Mouse (Mus musculus): ENCODE data around the gene Cipc. TPM values are rescaled to one million over a fixed set of nuclear protein-coding genes. Genes with fewer than 3 reads are reported as not detected.

The Cipc gene
- polyA plus RNA-seq, 1 experiment from 2014 or later = 30.8 TPM

DNA sequence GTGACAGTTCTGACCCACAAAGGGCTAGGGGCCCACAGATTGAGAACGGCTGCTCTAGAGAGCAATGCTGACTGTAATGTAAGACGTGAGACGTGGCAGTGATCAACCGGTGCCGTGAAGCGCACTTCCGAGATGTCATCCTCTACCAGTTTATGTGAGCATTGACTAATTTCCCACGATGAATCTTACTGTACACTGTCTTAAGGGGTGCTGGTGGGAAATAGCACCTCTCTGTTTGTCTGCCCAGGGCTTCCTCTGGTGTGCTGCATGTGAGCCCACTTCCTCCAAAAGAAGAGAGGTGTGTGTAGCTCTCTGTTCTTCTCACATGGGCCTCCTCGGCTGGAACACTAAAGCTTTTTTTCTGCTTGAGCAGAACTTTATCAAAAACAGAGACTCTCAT lies 2.7 kb downstream of the Cipc start:
- H3K9me3 ChIP-seq = no peaks in the 10 kb centered on the region
- no peak overlapping the region for H3K4me3 ChIP-seq (replicated peaks)
- no peak for ATAC-seq (ENCODE audit: insufficient number of reproducible peaks, insufficient read depth, low FRiP score, low TSS enrichment, low read depth)
- WGBS = 85% methylated on average over 9 of the region's 9 CpGs
- H3K9ac ChIP-seq (replicated peaks) = no peak overlapping the region
- H3K27ac ChIP-seq = no peak overlapping the region
- H3K4me1 ChIP-seq (replicated peaks) = peaks cover 26% of the 10 kb centered on the region
- H3K4me2 ChIP-seq = no peak overlapping the region
- no peaks in the 10 kb centered on the region for H3K27me3 ChIP-seq
- peaks cover 20% of the 10 kb centered on the region for H3K36me3 ChIP-seq

DNA sequence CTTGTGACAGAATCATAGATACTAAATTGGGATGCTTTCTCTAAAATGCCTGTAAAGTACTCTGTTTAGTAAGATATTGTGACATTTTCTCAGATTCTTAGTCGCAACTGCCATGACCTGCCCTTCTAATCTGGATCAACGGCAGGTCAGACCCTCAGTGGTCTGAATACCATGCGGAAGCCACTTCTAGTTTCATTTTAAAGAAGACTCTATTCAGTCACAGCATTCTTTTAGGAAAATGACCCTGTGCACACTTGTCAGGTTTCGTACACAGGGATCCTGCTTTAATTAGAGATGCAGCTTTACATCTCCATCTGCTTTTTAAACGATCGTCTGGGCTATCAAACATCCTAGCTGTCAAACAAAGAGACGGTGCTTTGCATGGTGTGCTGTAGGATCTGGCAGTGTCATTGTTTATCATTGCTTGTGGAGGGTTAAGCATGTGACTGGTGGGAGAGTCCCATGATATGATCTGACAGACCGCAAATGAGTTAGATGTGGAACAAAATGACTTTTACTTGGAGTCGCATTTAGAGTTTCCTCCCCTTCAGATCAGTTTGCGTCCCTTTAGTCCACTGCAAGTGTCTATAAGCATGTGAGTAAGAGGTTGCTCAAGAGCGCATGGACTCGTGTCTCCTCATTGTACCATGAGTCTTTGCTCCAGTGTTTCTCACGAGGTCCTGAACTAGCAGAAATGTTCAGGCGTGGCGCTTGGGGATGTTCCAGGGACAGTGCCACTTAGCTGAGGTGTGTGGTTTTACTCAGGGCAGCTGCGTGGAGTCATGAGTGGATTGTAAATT lies 3.5 kb downstream of the Cipc start:
- H3K4me2 ChIP-seq = no peak overlapping the region
- H3K36me3 ChIP-seq = peaks cover 26% of the 10 kb centered on the region
- no peak overlapping the region for H3K27ac ChIP-seq
- H3K4me3 ChIP-seq (replicated peaks) = no peak overlapping the region
- WGBS = 85% methylated on average over 16 of the region's 16 CpGs
- no peak overlapping the region for H3K9ac ChIP-seq (replicated peaks)
- no peaks in the 10 kb centered on the region for H3K9me3 ChIP-seq
- peaks cover 26% of the 10 kb centered on the region for H3K4me1 ChIP-seq (replicated peaks)
- no peak for ATAC-seq (ENCODE audit: insufficient number of reproducible peaks, insufficient read depth, low FRiP score, low TSS enrichment, low read depth)
- no peaks in the 10 kb centered on the region for H3K27me3 ChIP-seq

DNA sequence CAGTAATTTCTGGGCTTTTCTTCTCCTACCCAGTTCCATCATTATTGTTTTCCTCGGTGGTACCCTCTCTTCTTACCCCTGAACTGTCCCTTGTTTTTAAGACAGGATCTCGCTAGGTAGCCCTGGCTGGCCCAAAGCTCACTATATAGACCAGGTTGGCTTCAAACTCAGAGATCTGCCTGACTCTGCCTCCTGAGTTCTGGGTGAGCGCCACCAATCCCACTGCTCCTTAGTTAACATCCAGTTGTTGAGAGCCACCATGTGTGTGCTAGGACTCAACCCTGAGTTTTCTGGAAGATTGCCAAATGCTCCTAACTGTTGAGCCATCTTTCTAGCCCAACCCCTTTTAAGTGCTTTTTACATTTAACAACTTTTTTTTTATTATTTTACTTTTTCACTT lies 4.1 kb downstream of the Cipc start:
- Histone ChIP-seq H3K4me3 (replicated peaks) (no peak overlapping the region), H3K27me3 (no peaks in the 10 kb centered on the region), H3K4me1 (replicated peaks) (peaks cover 24% of the 10 kb centered on the region), H3K9me3 (no peaks in the 10 kb centered on the region), H3K9ac (replicated peaks) (no peak overlapping the region), H3K36me3 (peaks cover 32% of the 10 kb centered on the region), H3K27ac (no peak overlapping the region), H3K4me2 (no peak overlapping the region)
- ATAC-seq (ENCODE audit: insufficient number of reproducible peaks, insufficient read depth, low FRiP score, low TSS enrichment, low read depth) = no peak
- WGBS = 90% methylated on average over 3 of the region's 3 CpGs

DNA sequence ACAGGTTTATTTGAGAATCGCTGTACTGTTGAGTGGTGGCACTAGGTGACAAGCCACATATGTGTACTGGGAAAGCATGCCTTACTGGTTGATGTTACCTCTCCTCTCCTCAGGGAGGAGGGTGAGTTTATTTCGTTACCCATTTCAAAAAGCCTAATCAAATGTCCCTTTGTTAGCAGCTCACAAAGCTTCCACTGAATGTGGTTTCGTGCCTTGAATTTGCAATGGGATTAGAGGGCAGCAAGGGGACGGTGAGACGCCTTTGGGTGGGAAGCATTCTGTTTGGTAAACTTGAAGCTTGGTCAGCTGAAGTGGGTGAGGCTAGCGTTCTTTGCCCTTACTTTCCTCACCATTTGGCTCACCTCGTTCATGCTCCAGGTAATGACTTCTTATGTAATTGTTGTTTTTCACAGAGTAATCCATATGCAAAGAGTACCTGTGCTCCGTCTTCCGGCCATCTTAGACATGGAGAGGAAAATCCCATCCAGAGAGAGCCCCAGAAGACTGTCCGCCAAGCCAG lies 5.5 kb downstream of the Cipc start:
- Histone ChIP-seq H3K4me1 (replicated peaks) (peaks cover 20% of the 10 kb centered on the region), H3K36me3 (peaks cover 44% of the 10 kb centered on the region), H3K4me3 (replicated peaks) (no peak overlapping the region), H3K27me3 (no peaks in the 10 kb centered on the region), H3K27ac (no peak overlapping the region), H3K9ac (replicated peaks) (no peak overlapping the region), H3K4me2 (no peak overlapping the region), H3K9me3 (no peaks in the 10 kb centered on the region)
- 87% methylated on average over 10 of the region's 10 CpGs for WGBS
- ATAC-seq (ENCODE audit: insufficient number of reproducible peaks, insufficient read depth, low FRiP score, low TSS enrichment, low read depth) = no peak

DNA sequence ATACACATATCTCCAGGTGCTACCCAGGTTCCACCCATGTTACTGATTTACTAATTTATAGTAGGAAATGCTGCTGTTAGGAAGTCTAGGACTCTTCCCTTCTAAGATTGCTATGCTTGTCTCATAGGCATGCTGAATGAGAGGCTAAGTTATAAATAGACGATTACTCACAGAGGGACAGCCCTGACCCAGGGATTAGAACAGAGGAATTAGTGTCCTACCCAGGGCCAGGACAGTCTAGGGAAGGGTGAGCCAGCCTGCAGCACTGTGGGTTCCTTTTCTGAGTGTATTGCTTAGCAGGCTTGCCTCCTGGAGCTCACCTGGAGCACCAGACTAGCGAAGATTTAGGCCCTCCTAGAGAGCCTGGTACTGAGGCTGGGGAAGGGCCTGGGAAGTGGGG lies 9.1 kb downstream of the Cipc start:
- no peaks in the 10 kb centered on the region for H3K4me1 ChIP-seq (replicated peaks)
- H3K9ac ChIP-seq (replicated peaks) = no peak overlapping the region
- H3K9me3 ChIP-seq = no peaks in the 10 kb centered on the region
- H3K27me3 ChIP-seq = no peaks in the 10 kb centered on the region
- no peak for ATAC-seq (ENCODE audit: insufficient number of reproducible peaks, insufficient read depth, low FRiP score, low TSS enrichment, low read depth)
- H3K36me3 ChIP-seq = peaks cover 78% of the 10 kb centered on the region
- H3K4me2 ChIP-seq = no peak overlapping the region
- no peak overlapping the region for H3K27ac ChIP-seq
- WGBS = 88% methylated on average over 2 of the region's 2 CpGs
- no peak overlapping the region for H3K4me3 ChIP-seq (replicated peaks)

DNA sequence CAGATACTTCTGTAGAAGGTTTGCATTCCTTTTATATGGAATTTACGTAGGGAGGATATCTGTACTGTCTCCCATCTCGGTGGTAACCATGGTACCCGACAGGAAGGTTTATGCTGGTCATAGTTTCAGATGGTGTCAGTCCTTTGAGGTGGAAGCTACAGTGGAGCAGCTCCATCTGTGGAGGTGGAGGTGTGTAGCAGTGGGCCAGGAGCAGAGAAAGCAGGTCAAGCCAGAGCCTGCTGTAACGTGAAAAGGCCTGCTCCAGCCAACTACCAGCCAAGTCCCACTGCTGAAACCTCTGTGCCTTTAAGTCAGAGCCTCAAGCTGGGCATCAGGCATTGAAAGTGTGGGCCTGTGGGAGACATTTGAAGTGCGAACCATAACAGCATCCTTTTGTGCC lies 11.7 kb downstream of the Cipc start:
- H3K36me3 ChIP-seq = peaks cover 92% of the 10 kb centered on the region

GRCm38 (mm10) chr12:86959661-86960060 lies 12.8 kb downstream of the Cipc start:
- no peak overlapping the region for H3K4me3 ChIP-seq (replicated peaks)
- H3K27ac ChIP-seq = no peak overlapping the region
- no peak overlapping the region for H3K4me2 ChIP-seq
- no peaks in the 10 kb centered on the region for H3K9me3 ChIP-seq
- no peak overlapping the region for H3K9ac ChIP-seq (replicated peaks)
- H3K4me1 ChIP-seq (replicated peaks) = no peaks in the 10 kb centered on the region
- no peak for ATAC-seq (ENCODE audit: insufficient number of reproducible peaks, insufficient read depth, low FRiP score, low TSS enrichment, low read depth)
- H3K27me3 ChIP-seq = no peaks in the 10 kb centered on the region
- peaks cover 93% of the 10 kb centered on the region for H3K36me3 ChIP-seq
- WGBS = 93% methylated on average over 5 of the region's 5 CpGs

More for the DNA sequence above, 11.7 kb downstream of the Cipc start:
- no peaks in the 10 kb centered on the region for H3K9me3 ChIP-seq
- no peak overlapping the region for H3K4me2 ChIP-seq
- H3K27ac ChIP-seq = no peak overlapping the region
- H3K4me3 ChIP-seq (replicated peaks) = no peak overlapping the region
- no peaks in the 10 kb centered on the region for H3K27me3 ChIP-seq
- WGBS = 90% methylated on average over 5 of the region's 5 CpGs
- no peak overlapping the region for H3K9ac ChIP-seq (replicated peaks)
- ATAC-seq (ENCODE audit: insufficient number of reproducible peaks, insufficient read depth, low FRiP score, low TSS enrichment, low read depth) = no peak
- no peaks in the 10 kb centered on the region for H3K4me1 ChIP-seq (replicated peaks)

DNA sequence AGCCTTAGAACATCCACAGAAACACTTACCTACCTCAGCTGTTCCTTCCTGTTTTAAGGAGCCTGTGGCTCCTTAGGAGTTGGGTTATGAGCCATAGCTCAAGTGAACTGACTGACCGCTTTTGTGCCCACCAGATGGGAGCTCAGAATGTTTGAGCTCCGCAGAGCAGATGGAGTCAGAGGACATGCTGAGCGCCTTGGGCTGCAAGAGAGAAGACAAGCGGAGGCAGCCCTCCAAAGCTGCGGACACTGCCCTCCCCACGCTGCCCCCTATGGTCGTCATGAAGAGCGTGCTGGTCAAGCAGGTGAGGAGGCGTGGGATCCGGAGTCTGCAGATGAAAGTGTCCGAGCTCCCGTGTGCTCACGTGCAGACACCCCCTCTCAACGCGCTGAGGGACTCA lies 13.3 kb downstream of the Cipc start:
- no peak overlapping the region for H3K9ac ChIP-seq (replicated peaks)
- no peaks in the 10 kb centered on the region for H3K9me3 ChIP-seq
- H3K4me2 ChIP-seq = no peak overlapping the region
- no peaks in the 10 kb centered on the region for H3K27me3 ChIP-seq
- no peak for ATAC-seq (ENCODE audit: insufficient number of reproducible peaks, insufficient read depth, low FRiP score, low TSS enrichment, low read depth)
- H3K36me3 ChIP-seq = peaks cover 95% of the 10 kb centered on the region
- WGBS = 86% methylated on average over 15 of the region's 15 CpGs
- H3K27ac ChIP-seq = no peak overlapping the region
- H3K4me1 ChIP-seq (replicated peaks) = no peaks in the 10 kb centered on the region
- H3K4me3 ChIP-seq (replicated peaks) = no peak overlapping the region

GRCm38 (mm10) chr12:86960791-86961335 lies 14.0 kb downstream of the Cipc start:
- Histone ChIP-seq H3K4me1 (replicated peaks) (no peaks in the 10 kb centered on the region), H3K4me2 (no peak overlapping the region), H3K9me3 (no peaks in the 10 kb centered on the region), H3K27me3 (no peaks in the 10 kb centered on the region), H3K9ac (replicated peaks) (no peak overlapping the region), H3K36me3 (peaks cover 95% of the 10 kb centered on the region), H3K27ac (no peak overlapping the region), H3K4me3 (replicated peaks) (no peak overlapping the region)
- 98% methylated on average over 3 of the region's 3 CpGs for WGBS
- ATAC-seq (ENCODE audit: insufficient number of reproducible peaks, insufficient read depth, low FRiP score, low TSS enrichment, low read depth) = no peak

DNA sequence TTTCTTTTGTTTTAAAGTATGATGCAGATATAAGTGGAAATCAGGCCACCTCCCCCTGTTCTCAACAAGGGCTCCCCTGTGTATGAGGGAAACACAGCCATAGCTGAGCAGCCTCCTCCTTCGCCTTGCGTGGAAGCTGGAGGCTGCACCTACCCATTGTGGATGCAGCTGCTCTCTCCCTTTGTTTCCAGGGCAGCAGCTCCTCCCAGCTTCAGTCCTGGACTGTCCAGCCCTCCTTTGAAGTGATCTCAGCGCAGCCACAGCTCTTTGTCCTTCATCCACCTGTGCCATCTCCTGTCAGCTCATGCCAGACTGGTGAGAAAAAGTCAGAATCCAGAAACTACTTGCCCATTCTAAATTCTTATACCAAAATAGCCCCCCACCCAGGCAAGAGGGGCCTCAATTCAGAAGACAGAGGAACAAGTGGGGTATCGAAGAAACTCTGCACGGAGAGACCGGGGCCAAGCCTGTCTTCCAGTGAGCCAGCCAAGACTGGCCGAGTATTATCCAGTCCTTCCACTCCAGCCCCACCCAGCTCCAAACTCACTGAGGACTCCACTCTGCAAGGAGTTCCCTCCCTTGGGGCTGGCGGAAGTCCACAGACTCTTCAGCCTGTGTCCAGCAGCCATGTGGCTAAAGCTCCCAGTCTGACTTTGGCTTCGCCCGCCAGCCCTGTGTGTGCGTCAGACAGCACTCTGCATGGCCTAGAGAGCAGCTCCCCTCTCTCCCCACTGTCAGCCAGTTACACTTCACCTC lies 14.9 kb downstream of the Cipc start:
- Histone ChIP-seq H3K9ac (replicated peaks) (no peak overlapping the region), H3K4me2 (no peak overlapping the region), H3K36me3 (peaks cover 92% of the 10 kb centered on the region), H3K4me1 (replicated peaks) (no peaks in the 10 kb centered on the region), H3K4me3 (replicated peaks) (no peak overlapping the region), H3K9me3 (no peaks in the 10 kb centered on the region), H3K27me3 (no peaks in the 10 kb centered on the region), H3K27ac (no peak overlapping the region)
- 91% methylated on average over 11 of the region's 11 CpGs for WGBS
- no peak for ATAC-seq (ENCODE audit: insufficient number of reproducible peaks, insufficient read depth, low FRiP score, low TSS enrichment, low read depth)

DNA sequence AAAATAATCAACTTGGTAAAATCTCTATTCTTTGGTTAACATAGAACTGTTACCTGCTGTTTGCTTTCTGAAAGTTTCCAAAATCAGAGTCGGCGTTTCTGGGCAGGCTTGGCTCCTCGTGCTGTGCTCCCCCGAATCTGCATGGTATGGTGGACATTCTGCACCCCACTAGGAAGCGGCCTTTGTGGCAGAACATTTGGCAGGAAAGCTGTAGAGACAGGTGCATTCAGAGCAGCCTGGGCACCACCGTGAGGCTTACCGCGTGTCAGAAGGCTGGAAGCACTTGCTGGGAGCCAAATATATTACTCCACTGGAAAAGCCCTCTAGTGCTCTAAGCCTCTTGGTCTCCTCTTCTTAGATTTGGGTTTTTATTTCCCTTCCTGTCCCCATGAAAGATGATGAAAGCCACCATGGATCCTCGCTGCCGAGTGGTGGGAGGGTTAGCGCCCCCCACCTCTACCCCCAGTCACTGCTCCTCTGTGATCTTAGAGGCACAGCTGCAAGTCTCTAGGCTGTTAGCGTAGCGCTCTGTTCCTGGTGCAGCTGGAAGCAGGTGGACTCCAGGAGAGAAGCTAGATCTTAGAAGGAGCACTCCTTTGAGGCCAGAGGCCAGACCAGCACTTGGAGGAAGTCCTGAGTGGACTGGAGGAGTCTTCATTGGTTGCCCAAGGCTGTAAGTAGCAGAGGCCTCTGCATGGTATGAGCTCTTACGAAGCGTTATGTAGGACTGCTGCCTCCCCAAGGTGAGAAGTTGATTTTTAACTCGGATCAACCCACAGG lies 17.6 kb downstream of the Cipc start:
- no peaks in the 10 kb centered on the region for H3K9me3 ChIP-seq
- H3K4me2 ChIP-seq = no peak overlapping the region
- peaks cover 68% of the 10 kb centered on the region for H3K36me3 ChIP-seq
- no peak overlapping the region for H3K27ac ChIP-seq
- no peaks in the 10 kb centered on the region for H3K27me3 ChIP-seq
- H3K9ac ChIP-seq (replicated peaks) = no peak overlapping the region
- H3K4me3 ChIP-seq (replicated peaks) = no peak overlapping the region
- ATAC-seq (ENCODE audit: insufficient number of reproducible peaks, insufficient read depth, low FRiP score, low TSS enrichment, low read depth) = no peak
- no peaks in the 10 kb centered on the region for H3K4me1 ChIP-seq (replicated peaks)
- WGBS = 91% methylated on average over 16 of the region's 16 CpGs

Data from limb, embryonic 12.5 days (tissue).